Mouse (Mus musculus): ENCODE measurements around the gene Trmu.
"Not testable (repeated sequence)": the region's sequence is repeated elsewhere in the genome, so short reads cannot be mapped to it uniquely, and the experiment has no call there.

Gene Trmu

DNA sequence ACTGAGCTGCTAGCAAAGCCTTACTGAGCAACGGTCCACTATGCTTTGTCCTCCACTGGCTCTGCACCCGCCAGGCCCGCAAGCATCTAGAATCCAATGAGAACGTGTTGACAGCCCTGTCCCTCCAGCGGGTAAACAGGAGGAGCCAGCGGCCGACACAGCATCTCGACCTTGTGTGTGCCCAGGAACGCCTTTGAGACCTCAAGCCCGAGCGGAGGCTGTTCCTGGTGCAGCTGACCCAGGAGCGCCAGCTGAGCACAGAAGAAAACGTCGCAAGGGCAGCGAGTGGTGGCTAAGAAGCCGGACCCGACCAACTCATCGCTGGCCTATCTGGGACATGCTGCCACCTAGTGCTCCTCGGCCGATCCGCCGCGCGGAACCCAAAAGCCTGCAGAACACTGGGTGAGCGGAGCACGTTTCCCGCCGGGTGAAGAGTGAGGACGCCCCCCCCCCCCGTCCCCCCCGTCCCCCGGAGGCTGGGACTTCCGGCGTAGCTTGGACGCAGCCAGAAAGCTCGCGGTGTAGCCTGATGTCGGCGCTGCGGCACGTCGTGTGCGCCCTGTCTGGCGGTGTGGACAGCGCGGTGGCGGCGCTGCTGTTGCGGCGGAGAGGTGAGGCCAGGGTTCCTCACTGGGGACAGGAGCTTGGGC, at the start of gene Trmu:
Gene Trmu, plus strand, starts transcription at position 465 of the 650 bp plus-strand sequence.
- peak; percentile 90 for DNase-seq (ENCODE audit: low read depth, low spot score)

GRCm38 (mm10) chr15:85829470-85829869, 49.6 kb upstream of the Trmu start:
- no peak for DNase-seq (ENCODE audit: low read depth, low spot score)

DNA sequence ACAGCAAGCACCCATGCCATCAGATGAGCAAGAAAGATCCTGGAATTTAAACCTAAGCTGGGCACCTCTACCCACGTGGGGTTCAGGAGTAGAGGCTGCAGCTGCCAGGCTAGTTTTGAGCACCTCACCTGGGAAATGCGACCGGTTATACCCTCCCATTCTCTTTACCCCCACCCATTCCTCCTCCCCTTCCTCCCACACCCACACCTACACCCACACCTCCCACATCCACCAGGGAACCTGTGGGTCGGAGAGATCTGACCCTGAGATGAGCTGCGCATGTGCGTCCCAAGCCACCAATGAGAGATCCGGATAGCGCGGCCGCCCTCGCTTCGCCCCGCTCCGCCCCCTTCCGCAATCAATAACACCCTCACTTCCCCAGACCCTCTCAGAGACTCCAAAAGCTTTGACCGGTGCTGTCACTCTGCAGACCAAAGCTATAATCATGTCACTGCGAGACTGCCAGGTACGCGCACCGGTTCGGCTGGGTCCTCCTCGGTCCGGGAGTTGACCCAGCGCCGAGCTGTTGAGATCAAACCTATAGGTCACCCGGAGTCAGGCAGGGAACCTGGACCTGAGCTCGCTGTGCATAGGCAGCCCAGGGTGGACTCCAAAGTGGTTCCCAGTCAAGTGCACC, 47.0 kb upstream of the Trmu start, which contains the start of gene Ttc38:
Gene Ttc38, plus strand, starts transcription at position 353 of the 637 bp plus-strand sequence.
- peak; percentile 48 for DNase-seq (ENCODE audit: low read depth, low spot score)

GRCm38 (mm10) chr15:85832599-85832998, 46.5 kb upstream of the Trmu start:
- no peak for DNase-seq (ENCODE audit: low read depth, low spot score)

GRCm38 (mm10) chr15:85835335-85835734, 43.8 kb upstream of the Trmu start:
- no peak for DNase-seq (ENCODE audit: low read depth, low spot score)

GRCm38 (mm10) chr15:85836887-85837286, 42.2 kb upstream of the Trmu start:
- no peak for DNase-seq (ENCODE audit: low read depth, low spot score)

DNA sequence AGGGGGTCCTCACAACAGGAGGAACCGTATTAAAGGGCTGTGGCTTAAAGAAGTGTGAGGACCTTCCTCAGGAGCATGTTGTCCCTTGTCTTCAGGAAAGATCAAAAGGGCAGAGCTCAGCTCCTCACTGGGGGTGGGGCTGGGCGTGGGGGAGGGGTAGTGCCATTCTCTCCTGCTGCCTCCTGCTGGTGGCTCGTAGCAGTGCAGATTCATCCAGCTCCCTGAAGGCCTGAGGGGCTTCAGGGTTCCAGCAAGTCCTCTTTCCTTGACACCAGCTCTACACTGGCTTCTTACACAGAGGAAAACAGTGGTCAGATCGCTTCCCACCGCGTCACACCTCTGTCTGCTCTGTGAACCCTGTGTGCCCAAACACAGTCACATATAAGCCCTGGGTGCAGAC, 38.1 kb upstream of the Trmu start:
- no peak for DNase-seq (ENCODE audit: low read depth, low spot score)

DNA sequence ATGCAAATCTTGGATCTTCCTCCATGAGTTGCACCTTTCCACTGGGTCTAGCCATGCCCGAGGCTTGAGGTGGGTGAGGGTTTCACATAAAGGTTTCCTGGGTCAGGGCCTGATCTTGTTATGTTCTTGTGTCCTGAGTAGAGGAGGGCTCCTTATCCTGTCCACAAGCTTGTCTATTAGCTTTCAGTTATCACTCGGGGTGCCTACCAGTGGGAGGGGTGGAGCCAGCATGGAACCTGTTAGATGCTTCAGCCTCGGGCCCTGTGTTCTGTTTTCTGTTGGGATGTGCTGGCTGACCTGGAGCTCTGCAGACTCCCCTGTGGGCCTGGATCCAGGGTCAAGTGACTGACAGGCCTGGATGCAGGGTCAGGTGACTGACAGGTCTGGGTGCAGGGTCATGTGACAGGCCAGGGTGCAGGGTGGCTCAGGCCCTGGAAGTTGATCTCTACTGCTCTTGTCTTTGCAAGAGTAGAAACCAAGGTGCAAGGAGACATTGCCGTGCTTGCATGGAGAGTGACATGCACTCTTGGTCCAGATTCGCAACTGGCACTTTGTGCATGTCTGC, 37.2 kb upstream of the Trmu start:
- DNase-seq (ENCODE audit: low read depth, low spot score), result no peak

GRCm38 (mm10) chr15:85845071-85845470, 34.0 kb upstream of the Trmu start:
- no peak for DNase-seq (ENCODE audit: low read depth, low spot score)

GRCm38 (mm10) chr15:85851656-85852392, 27.3 kb upstream of the Trmu start:
- DNase-seq (ENCODE audit: low read depth, low spot score), result no peak

DNA sequence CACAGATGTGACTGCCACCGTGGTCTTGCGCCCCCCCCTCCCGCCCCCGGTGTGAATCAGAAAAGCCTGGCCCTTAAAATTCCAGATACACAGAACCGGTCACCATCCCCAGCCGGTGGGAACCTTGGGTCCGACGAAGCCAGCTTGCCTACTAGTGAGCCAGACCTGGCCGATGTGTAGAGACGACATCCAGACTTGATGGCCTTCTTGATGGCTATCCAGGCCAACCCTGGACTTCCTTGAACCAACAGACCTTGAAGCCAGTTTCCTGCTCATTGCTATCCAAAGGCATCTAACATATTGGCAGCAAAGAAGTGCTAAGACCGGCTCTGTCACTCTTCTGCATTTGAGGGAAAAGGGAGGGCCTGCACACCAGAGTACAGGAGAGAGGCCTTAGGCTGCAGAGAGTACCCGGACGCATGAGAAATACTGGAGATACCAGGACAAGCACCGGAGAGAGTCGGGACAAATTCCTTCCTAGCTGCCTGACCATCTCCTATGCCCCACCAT, 20.1 kb upstream of the Trmu start:
- no peak for DNase-seq (ENCODE audit: low read depth, low spot score)

DNA sequence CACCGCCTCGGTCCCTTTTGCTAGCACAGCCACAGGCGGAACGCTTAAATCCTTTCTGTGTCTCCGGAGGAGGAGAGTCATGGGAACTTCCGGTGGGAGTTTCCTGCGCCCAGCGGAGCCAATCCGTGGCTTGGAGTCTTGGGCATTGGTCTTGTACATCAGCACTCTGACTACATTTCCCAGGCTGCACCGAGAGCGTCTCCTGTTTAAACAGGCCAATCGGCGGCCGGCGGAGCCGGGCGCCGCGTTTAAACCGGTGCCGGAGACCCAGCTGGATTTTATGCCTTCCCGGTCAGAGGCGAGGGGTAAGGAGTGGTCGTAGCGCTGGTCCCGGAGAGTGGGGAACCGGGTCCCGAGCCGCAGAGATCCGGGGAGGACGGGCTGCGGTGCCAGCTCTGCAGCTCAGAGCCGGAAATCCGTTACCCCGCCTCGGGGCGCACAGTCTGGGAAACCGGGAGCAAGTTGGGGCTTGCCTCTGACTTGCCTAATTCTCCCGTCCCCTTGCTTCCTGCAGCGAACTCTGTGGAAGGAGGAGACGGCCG, 19.6 kb upstream of the Trmu start, which contains the start of gene Gtse1:
Gene Gtse1, plus strand, starts transcription at position 256 of the 542 bp plus-strand sequence.
- DNase-seq (ENCODE audit: low read depth, low spot score), result peak; percentile 92

GRCm38 (mm10) chr15:85865913-85866312, 13.2 kb upstream of the Trmu start:
- DNase-seq (ENCODE audit: low read depth, low spot score), result not testable (repeated sequence)

DNA sequence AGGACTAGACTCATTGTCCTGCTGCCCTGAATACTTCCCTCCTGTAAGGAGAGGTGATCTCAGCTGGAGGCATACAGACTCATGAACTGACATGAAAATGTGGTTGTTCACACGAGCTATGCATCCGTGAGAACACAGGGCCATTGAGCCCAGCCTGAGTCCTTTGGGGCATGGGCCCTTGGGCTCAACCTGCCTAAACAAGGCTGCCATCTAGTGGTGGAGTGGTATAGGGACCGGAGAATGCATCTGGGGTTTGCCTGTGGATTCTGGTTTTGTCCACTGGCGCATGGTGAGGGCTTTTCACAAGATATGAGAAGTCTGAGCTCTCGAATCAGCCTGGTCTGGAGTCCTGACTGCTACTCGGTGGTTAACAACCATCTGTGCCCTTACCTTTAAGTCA, 11.4 kb upstream of the Trmu start:
- DNase-seq (ENCODE audit: low read depth, low spot score), result peak; percentile 72

- DNase-seq (ENCODE audit: low read depth, low spot score), result no peak
These were observed 1.8 kb upstream of the Trmu start for GRCm38 (mm10) chr15:85877336-85877735.

- no peak for DNase-seq (ENCODE audit: low read depth, low spot score)
These were observed 385 bp downstream of the Trmu start for GRCm38 (mm10) chr15:85879498-85879895.

DNA sequence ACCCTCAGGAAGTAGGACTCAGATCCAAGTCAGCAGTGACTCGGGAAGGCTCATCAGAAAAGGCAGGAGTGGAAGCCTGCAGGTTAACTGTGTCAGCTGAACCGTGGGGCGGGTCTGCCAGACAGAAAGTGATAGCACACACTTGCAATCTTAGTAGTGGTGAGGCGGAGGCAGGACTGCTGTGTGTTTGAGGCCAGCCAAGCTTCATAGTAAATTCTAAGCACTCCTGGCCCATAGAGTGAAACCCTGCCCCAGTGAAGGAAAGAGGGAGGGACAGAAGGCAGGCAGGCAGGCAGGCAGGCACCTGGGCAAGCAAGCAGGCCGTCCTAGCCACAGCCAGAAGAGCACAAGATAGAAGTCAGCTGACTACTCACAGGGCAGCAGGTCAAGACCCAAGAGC, 6.5 kb downstream of the Trmu start:
- DNase-seq (ENCODE audit: low read depth, low spot score), result no peak

DNA sequence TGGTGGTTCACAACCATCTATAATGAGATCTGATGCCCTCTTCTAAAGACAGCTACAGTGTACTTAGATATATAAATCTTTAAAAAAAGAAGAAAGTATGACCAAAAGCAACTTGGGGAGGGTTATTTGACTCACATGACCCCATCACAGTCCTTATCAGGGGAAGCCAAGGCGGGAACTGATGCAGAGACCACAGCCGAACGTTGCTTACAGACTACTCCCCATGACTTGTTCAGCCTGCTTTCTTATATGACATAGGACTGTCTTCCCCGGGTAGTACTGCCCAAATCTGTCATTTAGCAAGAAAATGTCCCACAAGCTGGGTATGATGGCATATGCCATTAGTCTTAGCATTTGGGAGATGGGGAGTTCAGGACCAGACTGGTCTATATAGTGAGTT, 10.1 kb downstream of the Trmu start:
- no peak for DNase-seq (ENCODE audit: low read depth, low spot score)

DNA sequence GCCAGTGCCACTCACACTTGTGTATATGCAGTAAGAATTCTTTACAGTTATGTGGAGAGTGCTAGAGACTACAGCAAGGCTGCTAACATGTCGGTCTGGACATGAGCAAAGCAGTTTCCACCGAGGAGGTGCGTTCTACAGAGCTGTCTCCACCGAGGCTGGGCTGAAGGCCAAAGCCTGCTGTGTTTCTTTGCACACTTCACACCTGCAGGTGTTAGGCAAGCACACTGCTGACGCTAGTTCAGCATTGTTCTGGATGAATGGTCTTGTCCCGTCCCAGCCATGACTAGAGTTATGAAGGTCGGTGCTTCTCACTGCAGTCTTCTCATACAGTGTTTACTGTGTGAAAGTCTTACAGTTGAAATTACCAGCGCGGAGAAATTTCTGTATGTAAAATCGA, 12.9 kb downstream of the Trmu start:
- DNase-seq (ENCODE audit: low read depth, low spot score), result no peak

- DNase-seq (ENCODE audit: low read depth, low spot score), result no peak
These were observed 13.5 kb downstream of the Trmu start for GRCm38 (mm10) chr15:85892498-85893118.

DNA sequence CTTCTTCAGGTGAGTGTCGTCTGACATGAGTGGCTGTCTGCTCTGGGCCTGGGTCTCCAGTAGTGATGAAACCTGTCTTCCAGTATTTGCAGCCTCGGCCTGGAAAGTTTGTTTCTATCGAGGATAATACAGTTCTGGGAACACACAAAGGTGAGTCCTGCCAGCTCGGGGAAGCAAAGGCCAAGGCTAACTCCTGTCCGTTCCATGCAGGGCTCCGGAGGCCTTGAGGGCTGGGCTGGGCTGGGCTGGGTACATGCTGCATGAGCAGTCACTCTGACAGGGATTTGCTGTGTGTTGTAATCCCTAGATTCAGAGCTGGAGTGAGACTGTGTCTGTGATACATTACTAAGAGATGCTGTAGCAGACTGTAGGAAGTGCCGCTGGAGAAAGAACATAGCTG, 14.8 kb downstream of the Trmu start:
- no peak for DNase-seq (ENCODE audit: low read depth, low spot score)
